Mouse (Mus musculus) forebrain, embryonic 16.5 days (tissue): Measurements from ENCODE around the gene Cpxm2. TPM values are rescaled to one million over a fixed set of nuclear protein-coding genes. Genes with fewer than 3 reads are reported as not detected.

Experiments
- ATAC-seq: fragments of 200-750 bp; cut with Nextera tagmentation; 2 replicates; pipeline ENCODE4 v1.8.0; 2017; ENCODE audit warnings: mild to moderate bottlenecking, moderate library complexity
- H3K27ac ChIP-seq: fragments of 300-500 bp; sonication (generic); 2 replicates; pipeline ENCODE4 v1.5.1; 2014; ENCODE audit warnings: low read length, control low read depth
- H3K27me3 ChIP-seq: fragments of 300-500 bp; sonication (generic); replicated peaks from 2 replicates; pipeline ENCODE4 v1.6.1; 2014; ENCODE audit warnings: low read length; ENCODE audit not compliant: control insufficient read depth, insufficient read depth
- H3K36me3 ChIP-seq: fragments of 300-500 bp; sonication (generic); 2 replicates; pipeline ENCODE4 v1.6.1; 2014; ENCODE audit not compliant: control insufficient read depth, insufficient read depth
- H3K4me1 ChIP-seq: fragments of 300-500 bp; sonication (generic); replicated peaks from 2 replicates; pipeline ENCODE4 v1.6.1; 2014; ENCODE audit warnings: low read length; ENCODE audit not compliant: control insufficient read depth, insufficient read depth
- H3K4me2 ChIP-seq: fragments of 300-500 bp; sonication (generic); 2 replicates; pipeline ENCODE4 v1.6.1; 2014; ENCODE audit warnings: mild to moderate bottlenecking, low read length, control low read depth
- H3K4me3 ChIP-seq: fragments of 300-500 bp; sonication (generic); replicated peaks from 2 replicates; pipeline ENCODE4 v1.5.1; 2014; ENCODE audit warnings: mild to moderate bottlenecking, low read length, control low read depth
- H3K9ac ChIP-seq: fragments of 300-500 bp; sonication (generic); replicated peaks from 2 replicates; pipeline ENCODE4 v1.6.1; 2014; ENCODE audit warnings: low read depth, low read length, control low read depth
- H3K9me3 ChIP-seq: fragments of 300-500 bp; sonication (generic); 2 replicates; pipeline ENCODE4 v1.6.1; 2016; ENCODE audit warnings: low read length; ENCODE audit not compliant: control insufficient read depth
- WGBS: fragments of 180-500 bp; shearing (Covaris S2); extraction: QIAGEN DNeasy Blood & Tissue Kit; methylation state at CpG from one replicate; pipeline ENCODE4 v1.1.7; 2014; 5-methylcytosine and 5-hydroxymethylcytosine counted together
- polyA plus RNA-seq: library from polyadenylated mRNA; unstranded; fragments of >200 nt; fragmentation: Nextera tagmentation; extraction: Ambion mirVana; gene quantifications from 2 replicates; pipeline ENCODE4 v1.2.1, GENCODE M21; 2015

Cpxm2 gene
- polyA plus RNA-seq: 1.5 and 3.0 TPM in 2 replicates

DNA sequence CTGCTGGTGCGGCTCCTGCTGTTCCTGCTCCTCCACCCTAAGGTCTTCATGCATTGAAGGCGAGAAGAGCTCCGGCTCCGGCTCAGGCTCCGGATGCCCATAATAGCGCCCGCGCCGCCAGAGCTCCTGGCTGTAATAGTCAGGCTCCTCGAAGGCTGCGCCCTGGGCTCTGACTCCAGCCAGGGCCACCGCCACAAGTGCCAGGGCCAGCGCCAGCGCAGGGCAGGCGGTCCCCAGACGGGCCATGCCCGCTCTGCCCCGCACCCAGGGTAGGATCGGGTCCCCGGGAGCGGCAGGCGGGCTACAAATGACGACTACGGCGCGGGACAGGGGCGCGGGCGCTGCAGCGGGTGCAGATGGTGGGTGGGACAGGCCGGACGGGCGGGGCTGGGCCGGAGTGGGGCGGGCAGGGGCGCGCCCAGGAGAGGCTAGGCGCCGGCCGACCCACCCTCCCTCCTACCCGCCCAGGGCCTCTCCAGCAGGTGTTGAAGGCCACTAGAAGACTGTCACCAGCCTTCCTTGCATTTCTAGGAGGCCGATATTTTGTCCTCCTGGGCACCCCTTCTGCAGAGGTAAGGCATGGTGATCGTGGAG is at the start of gene Cpxm2:
Gene Cpxm2, minus strand, starts transcription at position 372 of the 594 bp plus-strand sequence.
- no peaks in the 10 kb centered on the region for H3K9me3 ChIP-seq
- H3K27ac ChIP-seq: peak within 1 kb of the TSS; percentile 31; the same call in 1 of the 2 replicates
- peaks cover 51% of the 10 kb centered on the region for H3K4me1 ChIP-seq
- H3K4me2 ChIP-seq: peak within 1 kb of the TSS; percentile 66
- 0 out of 2 replicates have a peak, but pooled peaks cover 3% of the 10 kb centered on the region for H3K27me3 ChIP-seq
- peak; percentile 20; the same call in 1 of the 2 replicates for ATAC-seq
- no peaks in the 10 kb centered on the region for H3K36me3 ChIP-seq
- H3K9ac ChIP-seq: peak within 1 kb of the TSS; percentile 58
- peak within 1 kb of the TSS; percentile 40 for H3K4me3 ChIP-seq
- 5% methylated on average over 32 of the region's 43 CpGs for whole genome bisulfite sequencing

DNA sequence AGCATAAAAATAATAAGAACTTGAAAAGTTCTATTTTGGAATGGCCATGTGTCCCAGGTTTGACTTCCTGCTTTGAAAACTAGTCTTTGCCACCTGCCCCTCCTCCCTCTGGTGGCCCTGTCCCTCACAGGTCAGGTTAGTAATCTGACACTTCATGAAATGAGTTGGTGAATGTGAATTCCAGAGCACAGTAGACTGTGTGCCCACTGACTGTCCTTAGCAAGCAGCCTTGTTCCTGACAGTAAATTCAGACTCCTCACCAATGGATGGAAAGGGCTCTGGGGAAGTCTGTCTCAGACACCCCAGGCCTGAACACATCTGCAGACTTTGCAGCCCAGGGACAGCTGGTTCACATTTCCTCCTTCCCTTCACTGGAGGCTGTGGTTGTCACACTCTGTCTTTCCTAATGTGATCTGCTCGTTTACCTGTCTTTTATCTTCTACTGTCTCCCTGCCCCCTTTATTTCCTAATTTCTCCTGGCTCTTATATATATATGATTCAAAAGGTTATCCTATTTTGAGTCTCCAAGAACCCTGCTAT is 49.6 kb upstream of the Cpxm2 start:
- no peak for ATAC-seq
- Histone ChIP-seq H3K4me3 (no peak overlapping the region), H3K27ac (no peak overlapping the region), H3K9me3 (no peaks in the 10 kb centered on the region), H3K4me2 (no peak overlapping the region), H3K9ac (no peak overlapping the region), H3K4me1 (peaks cover 5% of the 10 kb centered on the region), H3K36me3 (no peaks in the 10 kb centered on the region), H3K27me3 (no peaks in the 10 kb centered on the region)
- WGBS: 56% methylated on average over 1 of the region's 1 CpGs

DNA sequence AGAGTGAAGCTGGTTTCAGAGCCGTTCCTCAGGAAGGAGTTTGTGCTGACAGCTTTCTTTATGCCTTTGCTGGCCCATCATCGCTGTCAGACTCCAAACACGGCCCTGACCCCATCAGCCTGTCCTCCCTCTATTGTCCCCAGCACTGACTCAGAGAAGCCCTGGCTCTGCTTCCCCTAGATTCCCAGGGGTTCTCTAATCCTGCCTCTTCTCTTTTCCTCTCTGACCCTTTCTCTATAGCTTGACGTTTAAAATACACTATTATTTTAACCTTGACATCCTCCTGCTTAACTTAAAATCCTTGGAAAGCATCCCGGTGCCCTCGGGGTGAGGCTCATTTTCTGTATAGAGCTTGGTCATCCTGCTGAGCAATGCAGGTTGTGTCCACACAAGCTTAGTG is 45.1 kb upstream of the Cpxm2 start:
- Histone ChIP-seq H3K4me3 (no peak overlapping the region), H3K9ac (no peak overlapping the region), H3K27ac (no peak overlapping the region), H3K36me3 (no peaks in the 10 kb centered on the region), H3K4me2 (no peak overlapping the region), H3K9me3 (no peaks in the 10 kb centered on the region), H3K4me1 (no peaks in the 10 kb centered on the region), H3K27me3 (no peaks in the 10 kb centered on the region)
- WGBS: 28% methylated on average over 6 of the region's 6 CpGs
- no peak for ATAC-seq

DNA sequence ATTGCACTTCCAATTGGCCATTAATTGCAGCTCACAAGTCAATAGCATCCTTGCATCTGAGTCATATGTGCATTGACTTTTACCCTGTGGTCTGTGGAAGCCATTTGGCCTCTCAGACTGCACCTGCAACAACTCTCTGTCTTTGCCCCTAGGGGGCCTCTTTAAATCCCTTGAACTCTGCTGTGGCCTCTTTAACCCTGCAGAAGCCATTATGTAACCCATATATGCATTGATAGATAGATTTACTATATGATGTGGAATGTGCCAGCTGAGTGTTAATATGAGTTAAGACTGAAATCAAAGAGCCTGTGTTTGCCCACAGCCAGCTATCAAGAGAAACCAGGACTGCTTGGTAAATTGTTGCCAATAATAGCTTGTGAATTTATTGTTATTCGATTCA is 44.3 kb upstream of the Cpxm2 start:
- Histone ChIP-seq H3K27ac (no peak overlapping the region), H3K9ac (no peak overlapping the region), H3K4me1 (no peaks in the 10 kb centered on the region), H3K9me3 (no peaks in the 10 kb centered on the region), H3K36me3 (no peaks in the 10 kb centered on the region), H3K4me2 (no peak overlapping the region), H3K27me3 (no peaks in the 10 kb centered on the region), H3K4me3 (no peak overlapping the region)
- ATAC-seq: no peak
- 82% methylated on average over 1 of the region's 1 CpGs for WGBS

DNA sequence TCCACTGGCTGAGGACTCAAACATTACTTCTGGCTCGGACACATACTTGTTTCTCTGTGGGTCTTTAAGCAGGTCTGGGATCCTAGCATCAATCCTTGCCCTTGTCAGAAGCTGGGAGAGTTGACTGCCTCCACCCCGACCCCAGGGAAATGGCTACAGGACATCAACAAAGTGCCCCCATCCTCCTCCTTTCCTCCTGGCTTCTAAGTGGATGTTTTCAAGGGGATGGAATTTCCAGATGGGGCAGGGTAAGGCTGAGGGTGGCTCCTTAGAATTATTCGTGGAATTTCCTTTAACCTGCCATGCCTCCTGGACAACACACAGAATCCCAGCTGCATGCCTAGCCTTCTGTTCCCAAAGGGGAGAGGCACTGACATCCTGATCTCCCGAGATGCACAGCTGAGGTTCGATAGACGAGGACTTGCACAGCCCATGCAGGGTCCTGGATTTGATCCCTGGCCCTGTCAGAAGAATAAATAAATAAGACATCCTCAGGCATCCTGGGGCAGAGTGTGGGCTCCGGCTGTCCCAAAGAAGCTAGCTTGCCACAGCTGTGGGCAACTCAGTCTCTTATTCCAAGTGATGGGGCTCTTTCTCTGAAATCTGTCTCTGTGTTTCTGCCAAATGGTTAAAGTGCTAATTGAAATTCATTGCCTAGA is 43.4 kb upstream of the Cpxm2 start:
- H3K4me3 ChIP-seq: no peak overlapping the region
- no peak overlapping the region for H3K9ac ChIP-seq
- no peaks in the 10 kb centered on the region for H3K4me1 ChIP-seq
- no peaks in the 10 kb centered on the region for H3K36me3 ChIP-seq
- H3K4me2 ChIP-seq: no peak overlapping the region
- H3K9me3 ChIP-seq: no peaks in the 10 kb centered on the region
- H3K27me3 ChIP-seq: no peaks in the 10 kb centered on the region
- no peak overlapping the region for H3K27ac ChIP-seq
- 56% methylated on average over 7 of the region's 7 CpGs for WGBS
- no peak for ATAC-seq

DNA sequence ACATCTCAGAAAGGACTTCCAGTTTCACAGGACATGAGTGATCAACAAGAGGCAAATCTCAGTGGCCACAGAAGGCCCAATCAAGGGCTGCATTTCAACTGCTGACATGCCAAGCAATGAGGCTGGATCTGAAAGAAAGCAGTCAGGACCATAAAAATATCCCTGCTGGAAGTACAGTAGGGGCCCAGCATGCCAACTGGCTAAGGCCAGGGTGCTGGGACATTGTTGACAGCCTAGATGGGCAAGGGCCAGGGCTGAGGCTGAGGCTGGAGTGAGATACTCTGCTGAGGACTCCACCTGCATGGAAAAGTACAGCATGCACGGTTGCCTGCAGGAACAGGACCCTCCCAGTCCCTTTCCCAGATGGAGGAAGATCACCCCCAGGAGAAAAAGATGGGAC is 42.0 kb upstream of the Cpxm2 start:
- H3K27me3 ChIP-seq: no peaks in the 10 kb centered on the region
- no peak for ATAC-seq
- no peak overlapping the region for H3K4me3 ChIP-seq
- no peaks in the 10 kb centered on the region for H3K36me3 ChIP-seq
- H3K4me1 ChIP-seq: no peaks in the 10 kb centered on the region
- no peaks in the 10 kb centered on the region for H3K9me3 ChIP-seq
- H3K9ac ChIP-seq: no peak overlapping the region
- H3K27ac ChIP-seq: no peak overlapping the region
- H3K4me2 ChIP-seq: no peak overlapping the region
- WGBS: 86% methylated on average over 1 of the region's 1 CpGs

DNA sequence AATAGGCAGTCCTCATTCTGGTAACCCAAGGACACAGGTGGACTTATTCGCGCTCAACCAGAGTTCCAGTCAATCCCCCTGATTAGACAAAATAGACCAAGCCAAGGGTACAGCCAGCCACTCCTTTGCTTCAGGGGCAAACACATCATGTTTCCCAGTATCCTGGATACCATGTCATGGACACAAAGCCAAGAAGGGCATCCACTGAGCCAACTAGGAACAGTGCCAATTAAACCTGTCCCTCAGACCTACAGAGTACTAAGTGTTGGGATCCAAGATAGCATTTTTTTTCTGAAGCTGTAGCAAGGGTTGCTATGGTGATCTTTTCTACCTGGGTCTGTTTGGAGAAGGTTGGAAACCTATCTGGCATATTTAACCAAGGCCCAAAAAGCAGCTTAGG is 39.1 kb upstream of the Cpxm2 start:
- WGBS: 76% methylated on average over 2 of the region's 2 CpGs
- no peak for ATAC-seq
- H3K4me3 ChIP-seq: no peak overlapping the region
- H3K9ac ChIP-seq: no peak overlapping the region
- H3K27me3 ChIP-seq: no peaks in the 10 kb centered on the region
- H3K36me3 ChIP-seq: no peaks in the 10 kb centered on the region
- H3K4me2 ChIP-seq: no peak overlapping the region
- no peaks in the 10 kb centered on the region for H3K9me3 ChIP-seq
- no peak overlapping the region for H3K27ac ChIP-seq
- no peaks in the 10 kb centered on the region for H3K4me1 ChIP-seq

DNA sequence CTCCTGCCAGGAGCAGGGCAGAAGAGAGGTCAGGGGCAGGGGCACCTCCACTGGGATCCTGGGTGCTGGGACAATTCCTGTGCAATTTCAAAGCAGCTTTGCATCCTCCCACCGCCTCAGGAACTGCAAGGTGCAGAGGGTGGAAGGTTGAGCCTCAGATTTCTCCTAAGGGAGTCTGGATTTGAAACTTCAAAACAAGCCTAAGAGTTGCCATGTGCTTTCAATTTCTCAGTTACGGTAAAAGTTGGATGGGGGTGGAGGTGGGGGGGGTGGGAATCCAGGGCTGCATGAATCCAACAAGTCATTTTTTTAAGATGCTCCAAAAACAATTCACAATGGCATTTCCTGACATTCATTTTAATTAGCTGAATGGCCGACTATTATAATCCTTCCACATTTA is 32.9 kb upstream of the Cpxm2 start:
- Histone ChIP-seq H3K4me2 (no peak overlapping the region), H3K9ac (no peak overlapping the region), H3K4me3 (no peak overlapping the region), H3K36me3 (no peaks in the 10 kb centered on the region), H3K9me3 (no peaks in the 10 kb centered on the region), H3K27me3 (no peaks in the 10 kb centered on the region), H3K27ac (no peak overlapping the region), H3K4me1 (peaks cover 9% of the 10 kb centered on the region)
- ATAC-seq: no peak
- 54% methylated on average over 3 of the region's 3 CpGs for WGBS

DNA sequence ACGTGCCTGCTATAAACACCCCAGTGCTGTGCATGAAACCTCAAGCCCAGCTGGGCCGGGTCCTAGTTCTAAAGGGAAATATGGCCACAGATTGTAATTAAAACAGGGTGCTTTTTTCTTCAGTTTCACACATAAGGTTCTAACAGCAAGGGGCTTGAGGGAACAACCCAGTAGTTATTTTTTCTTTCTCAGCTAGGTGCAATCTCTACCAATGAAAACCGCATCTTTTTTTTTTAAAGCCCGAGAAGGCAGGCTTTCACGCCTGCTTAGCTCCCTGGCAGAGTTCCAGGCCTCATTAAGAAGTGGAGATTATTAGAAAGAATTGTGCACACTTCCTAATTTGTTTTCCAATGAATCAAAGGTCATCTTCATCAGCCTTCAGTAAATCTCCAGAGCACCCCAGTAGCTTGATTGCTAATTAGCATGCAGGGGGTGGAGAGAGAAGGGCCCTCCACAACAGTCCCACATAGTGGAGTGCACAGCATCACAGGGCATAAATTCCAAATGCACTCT is 29.4 kb upstream of the Cpxm2 start:
- Histone ChIP-seq H3K4me3 (no peak overlapping the region), H3K9me3 (no peaks in the 10 kb centered on the region), H3K4me2 (peak overlapping the region; percentile 14; the same call in 1 of the 2 replicates), H3K36me3 (no peaks in the 10 kb centered on the region), H3K27me3 (no peaks in the 10 kb centered on the region), H3K27ac (peak overlapping the region; percentile 57), H3K9ac (0 out of 2 replicates have a peak overlapping the region, but pooled peaks have one; percentile 8), H3K4me1 (peaks cover 9% of the 10 kb centered on the region)
- WGBS: 2% methylated on average over 5 of the region's 5 CpGs
- peak; percentile 92 for ATAC-seq
